Mouse (Mus musculus) intestine, embryonic 16.5 days (tissue): Measurements from ENCODE around the gene Arid3b. TPM values are rescaled to one million over a fixed set of nuclear protein-coding genes. Genes with fewer than 3 reads are reported as not detected.

Experiments
- ATAC-seq: fragments of 200-750 bp; cut with Nextera tagmentation; 2 replicates; pipeline ENCODE4 v1.8.0; 2017; ENCODE audit warnings: moderate TSS enrichment, moderate library complexity
- H3K27ac ChIP-seq: fragments of 300-500 bp; sonication (generic); 2 replicates; pipeline ENCODE4 v1.5.1; 2014; ENCODE audit warnings: mild to moderate bottlenecking, low read length
- H3K27me3 ChIP-seq: fragments of 300-500 bp; sonication (generic); replicated peaks from 2 replicates; pipeline ENCODE4 v1.6.1; 2014; ENCODE audit warnings: low read length, control low read depth, mixed read lengths; ENCODE audit not compliant: control insufficient read depth, insufficient read depth
- H3K36me3 ChIP-seq: fragments of 300-500 bp; sonication (generic); 2 replicates; pipeline ENCODE4 v1.6.1; 2014; ENCODE audit warnings: low read length, control low read depth; ENCODE audit not compliant: control insufficient read depth, insufficient read depth
- H3K4me1 ChIP-seq: fragments of 300-500 bp; sonication (generic); 2 replicates; pipeline ENCODE4 v1.6.1; 2014; ENCODE audit warnings: low read length, control low read depth, mixed read lengths; ENCODE audit not compliant: control insufficient read depth, insufficient read depth
- H3K4me2 ChIP-seq: fragments of 300-500 bp; sonication (generic); 2 replicates; pipeline ENCODE4 v1.6.1; 2014; ENCODE audit warnings: low read depth, low read length, control low read depth
- H3K4me3 ChIP-seq: fragments of 300-500 bp; sonication (generic); 2 replicates; pipeline ENCODE4 v1.5.1; 2014; ENCODE audit warnings: mild to moderate bottlenecking, low read length
- H3K9ac ChIP-seq: fragments of 300-500 bp; sonication (generic); 2 replicates; pipeline ENCODE4 v1.6.1; 2014; ENCODE audit warnings: low read depth, low read length
- H3K9me3 ChIP-seq: fragments of 300-500 bp; sonication (generic); 2 replicates; pipeline ENCODE4 v1.6.1; 2016; ENCODE audit warnings: low read length, control low read depth; ENCODE audit not compliant: control insufficient read depth
- WGBS: fragments of 180-500 bp; shearing (Covaris S2); extraction: QIAGEN DNeasy Blood & Tissue Kit; methylation state at CpG from one replicate; pipeline ENCODE4 v1.1.7; 2014; 5-methylcytosine and 5-hydroxymethylcytosine counted together
- polyA plus RNA-seq: library from polyadenylated mRNA; unstranded; fragments of >200 nt; fragmentation: Nextera tagmentation; extraction: Ambion mirVana; gene quantifications from 2 replicates; pipeline ENCODE4 v1.2.1, GENCODE M21; 2015

Arid3b gene
- polyA plus RNA-seq, 1 experiment from 2014 or later: 7.5 TPM

GRCm38 (mm10) chr9:57747067-57747466, 89.5 kb downstream of the Arid3b start:
- Histone ChIP-seq H3K9ac (no peak overlapping the region), H3K9me3 (no peaks in the 10 kb centered on the region), H3K27ac (no peak overlapping the region), H3K27me3 (no peaks in the 10 kb centered on the region), H3K36me3 (peaks cover 35% of the 10 kb centered on the region), H3K4me1 (no peaks in the 10 kb centered on the region), H3K4me2 (no peak overlapping the region), H3K4me3 (no peak overlapping the region)
- no peak for ATAC-seq
- 61% methylated on average over 1 of the region's 1 CpGs for WGBS

DNA sequence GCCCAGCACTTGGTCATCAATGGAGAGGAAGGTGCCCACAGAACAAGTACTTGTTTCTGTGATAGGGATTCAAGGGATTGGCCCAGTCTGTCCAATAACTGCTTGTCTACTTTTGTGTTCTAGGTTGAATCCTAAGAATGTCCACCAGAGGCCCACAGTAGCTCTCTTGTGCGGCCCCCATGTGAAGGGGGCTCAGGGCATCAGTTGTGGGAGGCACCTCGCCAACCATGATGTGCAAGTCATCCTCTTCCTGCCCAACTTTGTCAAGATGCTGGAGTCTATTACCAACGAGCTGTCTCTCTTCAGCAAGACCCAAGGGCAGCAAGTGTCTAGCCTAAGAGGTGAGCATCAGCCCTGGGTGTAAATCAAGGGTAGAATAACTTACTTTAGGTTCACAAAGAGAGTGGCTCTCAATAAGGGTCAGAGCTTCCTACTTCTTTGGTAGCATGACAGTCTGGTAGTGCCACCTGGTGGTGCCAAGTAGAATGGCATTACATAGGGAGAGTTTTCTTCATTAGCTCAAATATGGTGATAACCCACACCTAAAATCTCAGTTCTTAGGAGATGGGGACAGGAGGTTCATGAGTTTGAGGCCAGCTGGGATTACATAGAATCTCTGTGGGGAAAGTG, 92.0 kb downstream of the Arid3b start:
- Histone ChIP-seq H3K27ac (no peak overlapping the region), H3K9ac (no peak overlapping the region), H3K36me3 (peaks cover 25% of the 10 kb centered on the region), H3K4me2 (no peak overlapping the region), H3K4me3 (no peak overlapping the region), H3K27me3 (no peaks in the 10 kb centered on the region), H3K4me1 (no peaks in the 10 kb centered on the region), H3K9me3 (no peaks in the 10 kb centered on the region)
- ATAC-seq: 0 out of 2 replicates have a peak, but pooled peaks have one; percentile 11
- 70% methylated on average over 3 of the region's 3 CpGs for WGBS

Other genes with a start within 250 kb of the Arid3b start
- gene Ulk3, start 247.3 kb downstream of the Arid3b start, polyA plus RNA-seq: 18.0 and 19.0 TPM in 2 replicates
- not detected in 2 replicates for gene Cplx3, start 230.5 kb downstream of the Arid3b start, polyA plus RNA-seq
- not detected in 2 replicates for gene Lman1l, start 216.0 kb downstream of the Arid3b start, polyA plus RNA-seq
- 35.9 and 36.6 TPM in 2 replicates for gene Csk, start 183.2 kb downstream of the Arid3b start, polyA plus RNA-seq
- not detected in 2 replicates for gene Cyp1a2, start 153.1 kb downstream of the Arid3b start, polyA plus RNA-seq
- not detected in 2 replicates for gene Cyp1a1, start 148.9 kb downstream of the Arid3b start, polyA plus RNA-seq
- gene Edc3, start 128.3 kb downstream of the Arid3b start, polyA plus RNA-seq: 27.6 and 28.4 TPM in 2 replicates
- gene Clk3, start 70.9 kb downstream of the Arid3b start, polyA plus RNA-seq: 55.6 and 63.1 TPM in 2 replicates
- 91.3 and 91.6 TPM in 2 replicates for gene Ubl7, start 74.2 kb upstream of the Arid3b start, polyA plus RNA-seq
- 0.54 and 0.72 TPM in 2 replicates for gene Sema7a, start 103.3 kb upstream of the Arid3b start, polyA plus RNA-seq
- 6.4 and 22.4 TPM in 2 replicates for gene Cyp11a1, start 169.6 kb upstream of the Arid3b start, polyA plus RNA-seq
- gene Stra6, start 227.0 kb upstream of the Arid3b start, polyA plus RNA-seq: 2.6 and 3.3 TPM in 2 replicates